Mouse (Mus musculus) lung, embryonic 14.5 days (tissue): Measurements from ENCODE around the gene Mmp24. TPM values are rescaled to one million over a fixed set of nuclear protein-coding genes. Genes with fewer than 3 reads are reported as not detected.
A peak's percentile ranks its signal among the peaks of the same experiment; 100 is the strongest.

Experiments
- ATAC-seq: fragments of 200-750 bp; cut with Nextera tagmentation; 2 replicates; pipeline ENCODE4 v1.8.0; 2017; ENCODE audit warnings: mild to moderate bottlenecking, moderate TSS enrichment, moderate library complexity; ENCODE audit not compliant: insufficient read depth
- DNase-seq: peaks from one replicate; pipeline ENCODE4 v3.0.0-alpha.2; 2015
- H3K27ac ChIP-seq: fragments of 300-500 bp; sonication (generic); 2 replicates; pipeline ENCODE4 v1.5.1; 2014; ENCODE audit warnings: low read depth, mild to moderate bottlenecking, moderate library complexity
- H3K27me3 ChIP-seq: fragments of 300-500 bp; sonication (generic); 2 replicates; pipeline ENCODE4 v1.6.1; 2014; ENCODE audit warnings: low read length, control low read depth; ENCODE audit not compliant: insufficient read depth
- H3K36me3 ChIP-seq: fragments of 300-500 bp; sonication (generic); 2 replicates; pipeline ENCODE4 v1.6.1; 2014; ENCODE audit warnings: control low read depth; ENCODE audit not compliant: insufficient read depth
- H3K4me1 ChIP-seq: fragments of 300-500 bp; sonication (generic); 2 replicates; pipeline ENCODE4 v1.6.1; 2014; ENCODE audit warnings: antibody characterized with exemption, control low read depth; ENCODE audit not compliant: insufficient read depth
- H3K4me2 ChIP-seq: fragments of 300-500 bp; sonication (generic); 2 replicates; pipeline ENCODE4 v1.6.1; 2014; ENCODE audit warnings: mild to moderate bottlenecking
- H3K4me3 ChIP-seq: fragments of 300-500 bp; sonication (generic); 2 replicates; pipeline ENCODE4 v1.5.1; 2014; ENCODE audit warnings: low read depth, low read length
- H3K9ac ChIP-seq: fragments of 300-500 bp; sonication (generic); 2 replicates; pipeline ENCODE4 v1.6.1; 2014
- H3K9me3 ChIP-seq: fragments of 300-500 bp; sonication (generic); 2 replicates; pipeline ENCODE4 v1.6.1; 2016; ENCODE audit warnings: low read depth, low read length, control low read depth
- CTCF ChIP-seq: IDR thresholded peaks from 2 replicates; pipeline ENCODE4 v1.5.1; 2016; ENCODE audit warnings: antibody characterized with exemption, low read depth
- WGBS: fragments of 180-500 bp; shearing (Covaris S2); extraction: QIAGEN DNeasy Blood & Tissue Kit; methylation state at CpG from one replicate; pipeline ENCODE4 v1.1.7; 2014; 5-methylcytosine and 5-hydroxymethylcytosine counted together
- polyA plus RNA-seq: library from polyadenylated mRNA; unstranded; fragments of >200 nt; fragmentation: Nextera tagmentation; extraction: Ambion mirVana; gene quantifications from 2 replicates; pipeline ENCODE4 v1.2.1, GENCODE M21; 2014

Mmp24 gene
- polyA plus RNA-seq, 1 experiment from 2014 or later, result not detected

- ATAC-seq (peak; percentile 83), DNase-seq (peak; percentile 75)
- 2% methylated on average over 25 of the region's 25 CpGs for WGBS
- H3K36me3 ChIP-seq, result no peaks in the 10 kb centered on the region
- no peaks in the 10 kb centered on the region for H3K4me1 ChIP-seq
- peak within 1 kb of the TSS; percentile 28 for H3K4me3 ChIP-seq
- H3K4me2 ChIP-seq, result peak within 1 kb of the TSS; percentile 65
- no peaks in the 10 kb centered on the region for H3K9me3 ChIP-seq
- H3K9ac ChIP-seq, result peak within 1 kb of the TSS; percentile 40
- no peak within 1 kb of the TSS for H3K27ac ChIP-seq
- no peak for TF ChIP-seq CTCF
- H3K27me3 ChIP-seq, result no peaks in the 10 kb centered on the region
Measured at GRCm38 (mm10) chr2:155751014-155751786, 23.9 kb upstream of the Mmp24 start, which contains the start of gene Procr. Gene Procr (plus strand): TSS chr2:155751117.

- H3K9me3 ChIP-seq, result no peaks in the 10 kb centered on the region
- no peak overlapping the region for H3K9ac ChIP-seq
- H3K4me2 ChIP-seq, result no peak overlapping the region
- no peak overlapping the region for H3K4me3 ChIP-seq
- TF ChIP-seq CTCF, result peak; percentile 59
- H3K27me3 ChIP-seq, result no peaks in the 10 kb centered on the region
- H3K4me1 ChIP-seq, result no peaks in the 10 kb centered on the region
- H3K36me3 ChIP-seq, result no peaks in the 10 kb centered on the region
- 3% methylated on average over 1 of the region's 1 CpGs for WGBS
- peak; percentile 75 for DNase-seq
- ATAC-seq, result no peak
- H3K27ac ChIP-seq, result no peak overlapping the region
Measured at GRCm38 (mm10) chr2:155755746-155756145, 19.4 kb upstream of the Mmp24 start.

GRCm38 (mm10) chr2:155756855-155757566, 18.1 kb upstream of the Mmp24 start:
- no peak for DNase-seq
- no peak for ATAC-seq
- H3K27me3 ChIP-seq, result no peaks in the 10 kb centered on the region
- H3K9me3 ChIP-seq, result no peaks in the 10 kb centered on the region
- no peak overlapping the region for H3K4me3 ChIP-seq
- no peak overlapping the region for H3K4me2 ChIP-seq
- H3K9ac ChIP-seq, result no peak overlapping the region
- H3K4me1 ChIP-seq, result no peaks in the 10 kb centered on the region
- H3K36me3 ChIP-seq, result no peaks in the 10 kb centered on the region
- TF ChIP-seq CTCF, result peak; percentile 51; the same call in 1 of the 2 replicates
- H3K27ac ChIP-seq, result no peak overlapping the region
- WGBS, result 61% methylated on average over 14 of the region's 14 CpGs

GRCm38 (mm10) chr2:155764679-155765418, 10.3 kb upstream of the Mmp24 start:
- Histone ChIP-seq H3K9me3 (no peaks in the 10 kb centered on the region), H3K4me2 (no peak overlapping the region), H3K27ac (no peak overlapping the region), H3K4me3 (no peak overlapping the region), H3K27me3 (no peaks in the 10 kb centered on the region; the same call in 1 of the 2 replicates), H3K36me3 (no peaks in the 10 kb centered on the region), H3K4me1 (no peaks in the 10 kb centered on the region), H3K9ac (no peak overlapping the region)
- DNase-seq (peak; percentile 89), ATAC-seq (peak; percentile 56; the same call in 1 of the 2 replicates)
- 37% methylated on average over 13 of the region's 13 CpGs for WGBS
- TF ChIP-seq CTCF, result peak; percentile 81

GRCm38 (mm10) chr2:155773664-155774063, 1.5 kb upstream of the Mmp24 start:
- H3K4me1 ChIP-seq, result no peaks in the 10 kb centered on the region
- H3K27ac ChIP-seq, result no peak overlapping the region
- DNase-seq (no peak), ATAC-seq (no peak)
- no peaks in the 10 kb centered on the region for H3K36me3 ChIP-seq
- 41% methylated on average over 4 of the region's 4 CpGs for WGBS
- no peaks in the 10 kb centered on the region for H3K9me3 ChIP-seq
- no peak overlapping the region for H3K4me3 ChIP-seq
- H3K27me3 ChIP-seq, result peaks cover 42% of the 10 kb centered on the region
- no peak overlapping the region for H3K9ac ChIP-seq
- no peak for TF ChIP-seq CTCF
- H3K4me2 ChIP-seq, result no peak overlapping the region

GRCm38 (mm10) chr2:155774261-155774926, 748 bp upstream of the Mmp24 start:
- no peak for DNase-seq
- peaks cover 42% of the 10 kb centered on the region for H3K27me3 ChIP-seq
- 53% methylated on average over 11 of the region's 11 CpGs for WGBS
- H3K4me3 ChIP-seq, result peak overlapping the region; percentile 32; the same call in 1 of the 2 replicates
- no peaks in the 10 kb centered on the region for H3K4me1 ChIP-seq
- H3K9ac ChIP-seq, result no peak overlapping the region
- no peak overlapping the region for H3K27ac ChIP-seq
- ATAC-seq, result no peak
- TF ChIP-seq CTCF, result no peak
- H3K36me3 ChIP-seq, result no peaks in the 10 kb centered on the region
- peak overlapping the region; percentile 96 for H3K4me2 ChIP-seq
- no peaks in the 10 kb centered on the region for H3K9me3 ChIP-seq
